Mouse (Mus musculus): ENCODE results near the gene Zfp950.

- TF ChIP-seq POLR2A (IDR thresholded peaks at IDR 0.05; ENCODE audit: extremely low read depth, insufficient read depth, low read length) (no peak), CTCF (IDR thresholded peaks at IDR 0.05; ENCODE audit: low read depth, low read length) (no peak)
Measured at GRCm38 (mm10) chr19:61080251-61080749, 60.3 kb downstream of the Zfp950 start.

All from liver, adult 2 months (tissue).